Mouse (Mus musculus) olfactory bulb, adult 2 months (tissue): ENCODE data around the gene Cyp2u1.

Experiments used
- CTCF ChIP-seq: fragments of 200-500 bp; IDR thresholded peaks from 2 replicates; pipeline ENCODE4 v1.5.1; 2012; ENCODE audit warnings: low read depth, mild to moderate bottlenecking, low read length, moderate library complexity; ENCODE audit not compliant: insufficient read depth
- POLR2A ChIP-seq: fragments of 200-500 bp; IDR thresholded peaks from 2 replicates; pipeline ENCODE4 v1.6.1; 2012; ENCODE audit warnings: mild to moderate bottlenecking, low read depth, low read length, moderate library complexity; ENCODE audit not compliant: insufficient read depth

- no peak for TF ChIP-seq CTCF
- no peak for TF ChIP-seq POLR2A
Measured at GRCm38 (mm10) chr3:131349013-131349412, 46.0 kb upstream of the Cyp2u1 start.
